Mouse (Mus musculus) bone marrow macrophage, adult 2 months (primary cell): Measurements from ENCODE around the gene Fam199x.

Experiments used
- CTCF ChIP-seq: IDR thresholded peaks from 2 replicates; pipeline ENCODE4 v1.5.1; 2012; ENCODE audit warnings: low read depth, mild to moderate bottlenecking, low read length, moderate library complexity
- POLR2A ChIP-seq: IDR thresholded peaks from 2 replicates; pipeline ENCODE4 v1.6.1; 2012; ENCODE audit warnings: mild to moderate bottlenecking, low read depth, low read length, borderline replicate concordance

GRCm38 (mm10) chrX:137063202-137063601 is 13.8 kb downstream of the Fam199x start:
- TF ChIP-seq POLR2A (no peak), CTCF (no peak)
